Comparison of ENCODE assay signal across 1 mouse cellular context in genomic region chr17:31512593-31512992, GRCm38 (mm10).
TF ChIP-seq lines count a peak whose summit lies in the region.

No protein-coding gene starts in this region.

TF ChIP-seq in CH12.LX, 34 proteins besides CTCF, POLR2A, EP300 and RAD21 (continued from another document):
- TF ChIP-seq CHD1 (IDR thresholded peaks at IDR 0.05; ENCODE audit: low read depth, low read length) = no peak
- TF ChIP-seq JUND (conservative IDR thresholded peaks at IDR 0.05; ENCODE audit: low read depth, low read length) = no peak
